Mouse (Mus musculus) spleen, adult 2 months (tissue): ENCODE data around the gene Ms4a10. TPM values are rescaled to one million over a fixed set of nuclear protein-coding genes. Genes with fewer than 3 reads are reported as not detected.
A peak's percentile ranks its signal among the peaks of the same experiment; 100 is the strongest.

Experiments
- DNase-seq, 2 experiments: peaks; one replicate each; pipeline versions ENCODE4 v3.0.0 to v3.0.0-alpha.2; 2012 to 2021; ENCODE audit warnings: low spot score in 2 of 2, low read depth in 1 of 2
- H3K27ac ChIP-seq: fragments of 200-500 bp; 2 replicates; pipeline ENCODE4 v1.5.1; 2012; ENCODE audit warnings: low read length, inconsistent platforms; ENCODE audit not compliant: insufficient read depth
- H3K27me3 ChIP-seq: fragments of 200-500 bp; 2 replicates; pipeline ENCODE4 v1.6.1; 2012; ENCODE audit warnings: mild to moderate bottlenecking, moderate library complexity, low read length, inconsistent platforms; ENCODE audit not compliant: control insufficient read depth, insufficient read depth
- H3K36me3 ChIP-seq: fragments of 200-500 bp; 2 replicates; pipeline ENCODE4 v1.6.1; 2012; ENCODE audit warnings: mild to moderate bottlenecking, low read length, inconsistent platforms; ENCODE audit not compliant: control insufficient read depth, insufficient read depth
- H3K4me1 ChIP-seq: fragments of 200-500 bp; 2 replicates; pipeline ENCODE4 v1.6.1; 2011; ENCODE audit warnings: inconsistent platforms; ENCODE audit not compliant: control insufficient read depth, insufficient read depth, insufficient read length
- H3K4me3 ChIP-seq: fragments of 200-500 bp; 2 replicates; pipeline ENCODE4 v1.5.1; 2011; ENCODE audit warnings: mild to moderate bottlenecking, inconsistent platforms; ENCODE audit not compliant: insufficient read depth, insufficient read length; ENCODE audit errors: extremely low read depth
- CTCF ChIP-seq: fragments of 200-500 bp; IDR thresholded peaks from 2 replicates; pipeline ENCODE4 v1.5.1; 2011; ENCODE audit warnings: mild to moderate bottlenecking, inconsistent platforms; ENCODE audit not compliant: insufficient read depth, insufficient read length, insufficient replicate concordance; ENCODE audit errors: extremely low read depth
- POLR2A ChIP-seq: fragments of 200-500 bp; IDR thresholded peaks from 2 replicates; pipeline ENCODE4 v1.6.1; 2011; ENCODE audit warnings: low read depth, low read length, inconsistent platforms
- WGBS: fragments of 180-500 bp; shearing (Covaris S2); methylation state at CpG from one replicate; pipeline ENCODE4 v1.1.7; 2018; 5-methylcytosine and 5-hydroxymethylcytosine counted together
- polyA plus RNA-seq: library from polyadenylated mRNA; depleted of rRNA; stranded (reverse); fragments of >200 nt; gene quantifications from 2 replicates; pipeline ENCODE4 v1.2.3, GENCODE M21; 2012

Gene Ms4a10
- polyA plus RNA-seq, 1 experiment: not detected

- Histone ChIP-seq H3K4me1 (no peaks in the 10 kb centered on the region), H3K27me3 (no peaks in the 10 kb centered on the region), H3K27ac (no peak overlapping the region; the same call in 1 of the 2 replicates), H3K36me3 (no peaks in the 10 kb centered on the region), H3K4me3 (no peak overlapping the region)
- DNase-seq: no peak
- 79% methylated on average over 1 of the region's 1 CpGs for WGBS
- TF ChIP-seq POLR2A: no peak
- TF ChIP-seq CTCF: no peak
These were observed 16.3 kb upstream of the Ms4a10 start for GRCm38 (mm10) chr19:10990751-10991150.

- Histone ChIP-seq H3K4me1 (no peaks in the 10 kb centered on the region), H3K27ac (no peak overlapping the region), H3K27me3 (no peaks in the 10 kb centered on the region), H3K4me3 (no peak overlapping the region), H3K36me3 (no peaks in the 10 kb centered on the region)
- no peak for TF ChIP-seq CTCF
- no peak for TF ChIP-seq POLR2A
- DNase-seq: no peak
- WGBS: 97% methylated on average over 1 of the region's 1 CpGs
These were observed 14.1 kb upstream of the Ms4a10 start for GRCm38 (mm10) chr19:10988563-10988962.

GRCm38 (mm10) chr19:10985889-10986288 lies 11.4 kb upstream of the Ms4a10 start:
- WGBS: 92% methylated on average over 4 of the region's 4 CpGs

GRCm38 (mm10) chr19:10984551-10984950 lies 10.1 kb upstream of the Ms4a10 start:
- no peak for DNase-seq
- no peak for TF ChIP-seq CTCF
- peaks cover 8% of the 10 kb centered on the region; the same call in 1 of the 2 replicates for H3K4me1 ChIP-seq
- WGBS: 88% methylated on average over 13 of the region's 13 CpGs
- H3K36me3 ChIP-seq: no peaks in the 10 kb centered on the region
- H3K27me3 ChIP-seq: no peaks in the 10 kb centered on the region
- H3K27ac ChIP-seq: no peak overlapping the region
- H3K4me3 ChIP-seq: no peak overlapping the region

More at GRCm38 (mm10) chr19:10985889-10986288, 11.4 kb upstream of the Ms4a10 start:
- no peaks in the 10 kb centered on the region for H3K4me1 ChIP-seq
- no peak for TF ChIP-seq POLR2A
- TF ChIP-seq CTCF: no peak
- no peaks in the 10 kb centered on the region for H3K27me3 ChIP-seq
- H3K36me3 ChIP-seq: no peaks in the 10 kb centered on the region
- no peak for DNase-seq
- H3K4me3 ChIP-seq: no peak overlapping the region
- H3K27ac ChIP-seq: no peak overlapping the region

GRCm38 (mm10) chr19:10983146-10983545 lies 8.7 kb upstream of the Ms4a10 start:
- Histone ChIP-seq H3K36me3 (no peaks in the 10 kb centered on the region), H3K4me3 (no peak overlapping the region), H3K27ac (no peak overlapping the region), H3K4me1 (peaks cover 8% of the 10 kb centered on the region; the same call in 1 of the 2 replicates), H3K27me3 (no peaks in the 10 kb centered on the region)
- 42% methylated on average over 14 of the region's 14 CpGs for WGBS
- DNase-seq: peak in 1 of 2 experiments; percentile 49
- TF ChIP-seq CTCF (peak; percentile 49; the same call in 1 of the 2 replicates), POLR2A (no peak)

- TF ChIP-seq CTCF: no peak
- TF ChIP-seq POLR2A: no peak
- WGBS: 45% methylated on average over 5 of the region's 5 CpGs
- Histone ChIP-seq H3K36me3 (no peaks in the 10 kb centered on the region), H3K27me3 (no peaks in the 10 kb centered on the region), H3K27ac (peak overlapping the region; percentile 45), H3K4me3 (peak overlapping the region; percentile 49; the same call in 1 of the 2 replicates), H3K4me1 (peaks cover 8% of the 10 kb centered on the region; the same call in 1 of the 2 replicates)
- no peak for DNase-seq
These were observed 5.7 kb upstream of the Ms4a10 start for GRCm38 (mm10) chr19:10980210-10980609.

- peak overlapping the region; percentile 49 for H3K4me3 ChIP-seq
- H3K27ac ChIP-seq: peak overlapping the region; percentile 45
- no peaks in the 10 kb centered on the region for H3K36me3 ChIP-seq
- peak; percentile 81 to 92 for DNase-seq
- WGBS: 4% methylated on average over 18 of the region's 18 CpGs
- H3K27me3 ChIP-seq: no peaks in the 10 kb centered on the region
- H3K4me1 ChIP-seq: peaks cover 8% of the 10 kb centered on the region; the same call in 1 of the 2 replicates
- TF ChIP-seq POLR2A (no peak), CTCF (peak; percentile 62; the same call in 1 of the 2 replicates)
These were observed 5.0 kb upstream of the Ms4a10 start for GRCm38 (mm10) chr19:10979184-10980168.
